Mouse (Mus musculus) kidney, adult 9 months (tissue): ENCODE measurements around the gene Scn9a.
A peak's percentile ranks its signal among the peaks of the same experiment; 100 is the strongest.

ENCODE experiments used
- DNase-seq: peaks from one replicate; pipeline ENCODE4 v3.0.0; 2022

Gene Scn9a

DNA sequence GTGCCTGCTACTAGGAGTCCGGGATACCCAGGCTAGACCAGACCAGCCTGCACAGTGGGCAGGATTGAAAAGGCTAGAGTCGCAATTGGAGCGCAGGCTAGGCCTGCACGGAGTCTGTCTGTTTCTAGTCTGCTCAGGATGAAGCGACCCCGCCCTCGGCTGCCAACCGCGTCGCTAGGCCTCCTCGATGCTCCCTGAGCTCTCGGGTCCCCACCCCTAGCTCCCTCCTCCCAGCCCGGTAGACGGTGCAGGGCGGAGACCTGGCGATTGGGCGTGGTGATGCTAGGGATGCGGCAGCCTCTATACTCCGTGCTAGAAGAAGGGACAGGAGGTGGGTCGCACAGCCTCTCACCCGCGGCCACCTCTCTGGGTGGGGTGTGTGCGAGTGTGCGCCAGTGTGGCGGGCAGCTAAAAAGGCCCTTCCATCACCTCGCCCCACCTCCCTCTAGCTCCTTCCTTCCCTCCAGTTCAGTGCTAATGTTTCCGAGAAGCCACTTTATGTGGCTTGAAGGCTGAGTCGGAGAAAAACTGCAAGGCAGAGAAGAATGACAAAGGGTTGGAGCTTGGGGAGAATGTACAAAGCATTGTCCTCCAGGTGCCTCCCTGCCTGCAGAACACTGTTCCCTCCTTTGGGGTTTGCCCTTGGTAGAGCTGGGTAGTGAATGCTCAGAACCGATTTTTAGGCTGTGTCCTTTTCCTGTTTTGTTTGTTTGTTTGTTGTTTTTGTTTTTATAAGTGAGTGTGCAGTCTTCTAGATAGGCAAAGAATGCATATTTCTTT is at the start of gene Scn9a:
Gene Scn9a, minus strand, starts transcription at position 383 of the 780 bp plus-strand sequence.
- DNase-seq = no peak

DNA sequence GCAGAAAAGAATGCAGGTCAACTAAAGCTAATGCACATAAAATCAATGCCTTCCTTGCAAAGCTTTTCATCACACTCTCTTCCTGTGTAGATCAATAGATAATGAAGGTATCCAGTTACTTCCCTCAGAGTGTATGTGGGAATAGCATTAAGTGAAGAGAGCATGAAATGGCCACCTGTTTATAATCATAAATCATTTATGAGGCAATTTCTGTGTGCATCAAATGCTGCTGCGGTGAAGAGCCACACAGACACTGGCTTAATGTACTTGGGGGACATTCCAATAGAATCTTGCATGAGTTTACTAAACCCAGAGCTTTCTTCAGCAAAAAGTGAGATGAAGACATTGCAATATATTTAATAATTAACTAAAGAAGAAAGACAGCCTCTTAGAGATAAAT is 27.2 kb upstream of the Scn9a start:
- no peak for DNase-seq

DNA sequence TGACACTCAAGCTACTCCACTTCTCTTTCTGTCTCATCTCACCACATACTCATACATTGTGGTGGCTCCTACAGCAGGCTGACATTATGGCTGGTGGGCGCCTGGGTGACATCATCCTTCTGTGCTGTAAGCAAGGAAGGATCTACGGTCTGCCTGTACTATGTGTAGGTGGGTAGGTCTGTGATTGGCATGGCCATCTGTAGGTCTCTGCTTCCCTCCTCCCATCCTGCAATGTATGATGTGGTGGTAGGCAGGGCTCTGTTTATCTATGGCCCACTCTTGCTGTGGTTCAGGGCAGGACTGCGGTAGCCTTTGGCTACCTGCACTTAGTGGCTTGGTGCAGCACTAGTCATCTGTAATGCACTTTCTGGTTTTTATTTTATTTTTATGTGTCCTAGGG is 21.7 kb upstream of the Scn9a start:
- DNase-seq = no peak

DNA sequence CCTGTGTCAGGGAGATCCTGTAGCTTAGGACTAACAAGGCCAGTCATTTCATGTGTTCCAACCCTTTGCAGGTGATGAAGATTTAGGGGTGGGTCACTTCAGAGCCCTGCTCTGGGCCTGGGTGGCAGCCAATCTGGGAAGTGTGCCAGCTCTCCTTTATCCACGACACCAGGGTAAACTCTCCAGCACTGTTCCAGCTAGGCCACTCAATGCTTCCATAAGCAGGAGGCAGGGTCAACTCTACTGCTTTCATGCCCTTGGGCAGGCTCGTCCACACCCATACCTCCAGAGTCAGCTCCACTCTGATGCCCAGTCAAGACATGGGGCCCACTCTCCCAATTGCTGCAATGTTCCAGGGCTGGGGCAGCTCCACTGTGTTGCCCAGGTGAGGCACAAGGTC is 20.7 kb upstream of the Scn9a start:
- no peak for DNase-seq

DNA sequence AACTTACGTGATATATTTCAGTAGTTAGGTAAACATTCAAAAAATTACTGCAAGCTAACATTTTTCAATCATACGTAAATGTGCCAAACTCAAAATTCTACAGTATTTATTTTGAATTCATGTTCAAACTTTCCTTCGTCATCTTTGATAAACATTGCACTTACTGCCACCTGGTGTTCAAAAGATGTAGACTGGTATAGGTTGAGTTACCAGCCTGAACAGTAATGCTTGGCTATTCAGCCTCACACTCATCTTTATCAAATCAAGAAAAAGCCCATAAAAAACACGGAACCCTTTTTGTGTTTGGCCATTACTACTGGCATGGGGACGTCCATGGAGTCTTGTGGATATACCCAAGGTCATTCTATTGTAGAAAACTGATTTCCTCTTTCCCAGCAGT is 9.6 kb upstream of the Scn9a start:
- peak; percentile 59 for DNase-seq

DNA sequence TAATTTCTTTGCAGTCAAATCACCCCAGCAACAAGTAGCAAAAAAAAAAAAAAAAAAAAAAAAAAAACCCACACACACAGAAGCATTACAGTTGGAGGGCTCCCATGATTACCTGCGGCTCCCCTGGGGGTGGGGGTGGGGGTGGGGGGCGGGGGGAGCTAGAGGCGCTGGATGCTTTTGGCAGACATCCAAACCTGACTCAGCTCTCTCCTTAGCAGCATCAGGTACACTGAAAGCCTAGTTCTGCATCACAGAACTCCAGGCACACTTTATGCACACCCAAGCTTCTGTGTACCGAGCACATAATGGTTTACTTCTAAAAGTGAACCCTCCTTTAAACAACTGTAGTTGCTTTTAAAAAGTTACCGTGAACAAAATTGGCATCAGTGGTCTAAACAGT is 2.0 kb downstream of the Scn9a start:
- no peak for DNase-seq

DNA sequence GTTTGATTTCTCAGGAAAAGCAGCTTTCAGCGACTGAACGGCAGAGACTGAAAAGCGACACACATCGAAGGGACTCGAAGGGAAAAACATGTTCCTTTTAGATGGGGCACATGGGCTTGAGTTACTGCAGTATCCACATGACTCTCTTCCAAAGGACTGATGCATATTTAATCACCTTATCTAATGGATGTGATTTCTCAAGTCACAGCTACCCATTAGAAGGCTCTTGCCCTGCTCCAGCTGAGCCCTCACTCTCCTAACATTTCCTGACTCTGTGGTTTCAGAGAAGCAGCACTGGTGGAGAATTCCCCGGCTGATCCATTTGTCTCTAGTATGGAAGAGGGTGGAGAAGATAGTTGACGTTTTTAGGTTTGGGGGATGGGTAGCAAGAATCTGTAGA is 23.7 kb downstream of the Scn9a start:
- DNase-seq = no peak

DNA sequence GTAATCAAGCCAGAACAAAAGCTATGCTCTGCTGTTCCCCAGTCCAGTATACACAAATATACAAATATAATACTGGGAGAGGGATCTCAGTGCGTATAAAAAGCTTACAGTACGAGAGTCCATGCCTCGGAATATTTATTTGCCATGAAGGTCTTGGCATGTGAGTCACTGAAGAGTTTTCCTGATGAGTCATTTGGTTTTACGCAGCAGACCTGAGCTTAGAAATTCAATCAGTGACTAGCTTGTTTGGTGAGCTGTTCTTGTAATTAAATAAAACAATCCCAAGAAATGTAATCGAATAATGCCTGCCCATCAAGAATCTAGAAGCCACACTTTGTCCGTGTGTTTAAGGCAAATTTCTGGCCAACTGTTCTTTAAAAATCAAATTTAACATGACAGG is 37.4 kb downstream of the Scn9a start:
- DNase-seq = no peak

DNA sequence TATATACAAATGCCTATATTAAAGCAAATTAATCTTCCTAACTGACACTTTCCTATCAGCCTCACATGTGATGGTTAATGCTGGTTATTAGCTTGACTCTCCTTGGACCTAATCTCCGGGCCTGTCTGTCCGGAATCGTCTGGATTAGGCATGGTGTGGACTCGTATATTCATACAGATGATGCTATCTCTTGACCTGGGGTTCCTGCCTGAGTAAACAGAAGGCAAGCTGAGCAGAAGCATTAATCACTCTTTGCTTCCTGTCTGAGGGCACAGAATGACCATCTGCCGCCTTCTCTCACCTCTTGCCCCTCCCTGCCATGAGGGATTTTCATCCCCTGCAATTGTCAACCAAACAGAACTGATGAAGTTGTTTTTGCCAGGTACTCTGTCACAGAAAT is 38.6 kb downstream of the Scn9a start:
- DNase-seq = no peak

DNA sequence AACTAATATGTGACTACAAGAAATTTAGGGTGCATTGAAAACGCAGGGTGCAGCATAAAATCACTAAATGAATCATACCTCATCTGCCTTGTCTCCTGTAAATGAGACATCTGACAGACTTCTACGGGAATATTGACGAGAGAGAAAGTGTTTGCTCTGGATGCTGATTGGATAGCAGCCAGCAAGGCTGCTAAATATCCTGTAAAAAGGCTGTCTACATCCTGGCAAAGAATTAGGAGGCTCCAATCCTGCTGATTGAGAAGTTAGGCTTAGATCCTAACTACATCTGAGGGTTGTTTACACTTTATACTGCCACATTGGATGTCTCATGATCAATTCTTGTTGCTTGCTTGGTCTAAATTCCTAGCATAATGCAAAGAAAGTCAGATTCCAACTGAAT is 44.6 kb downstream of the Scn9a start:
- DNase-seq = no peak

DNA sequence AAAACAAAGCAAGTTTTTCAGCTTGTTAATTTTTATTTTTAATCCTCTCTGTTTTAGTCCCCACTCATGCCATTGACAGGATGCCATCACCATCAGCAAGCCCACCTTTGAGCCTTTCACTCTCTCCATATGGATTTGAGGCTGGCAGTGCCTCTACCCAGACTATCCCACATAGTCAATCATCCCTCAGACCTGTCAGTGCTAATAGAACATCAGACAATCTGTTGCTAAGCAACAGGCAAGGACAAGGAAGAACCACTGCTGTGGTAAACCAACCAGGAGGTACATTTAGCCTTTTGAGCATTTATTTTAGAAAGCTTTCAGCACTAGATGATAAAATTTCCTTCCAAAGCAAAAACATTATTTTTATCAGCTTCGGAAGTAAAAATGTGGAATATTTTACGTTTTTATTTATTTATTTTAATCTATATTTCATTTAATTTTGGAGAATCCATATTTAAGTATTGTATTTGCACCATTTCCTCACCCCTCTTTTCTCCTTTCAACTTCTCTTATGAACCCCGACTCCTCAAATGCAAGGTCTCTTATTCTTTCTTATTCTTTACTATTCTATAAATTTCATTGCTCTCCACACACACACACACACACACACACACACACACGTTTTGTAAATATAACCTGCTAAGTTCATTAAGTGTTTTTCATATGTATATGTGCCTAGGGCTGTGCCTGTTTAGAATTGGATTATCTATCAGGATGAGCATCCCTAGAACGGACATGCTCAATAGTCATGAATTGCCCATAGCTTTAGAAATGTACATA is 54.5 kb downstream of the Scn9a start:
- DNase-seq = no peak

DNA sequence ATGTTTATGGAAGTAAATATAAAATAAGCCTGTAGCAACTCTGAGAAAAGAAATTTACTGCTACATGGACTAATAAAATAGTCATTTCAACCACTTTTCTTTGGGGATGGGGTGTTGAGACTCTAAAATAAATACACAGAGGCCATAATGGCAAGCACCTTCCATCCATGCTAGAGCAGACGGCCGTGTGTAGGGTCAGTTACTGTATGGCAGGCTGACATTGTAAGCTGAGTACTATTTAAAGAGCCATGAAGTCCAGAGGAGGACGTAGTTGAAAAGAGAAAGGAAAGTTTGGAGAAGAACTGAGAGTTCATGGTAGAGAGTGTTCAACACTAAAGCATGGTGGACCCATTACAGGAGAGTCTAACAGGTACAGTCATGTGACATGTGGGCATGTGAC is 86.5 kb downstream of the Scn9a start:
- DNase-seq = no peak

DNA sequence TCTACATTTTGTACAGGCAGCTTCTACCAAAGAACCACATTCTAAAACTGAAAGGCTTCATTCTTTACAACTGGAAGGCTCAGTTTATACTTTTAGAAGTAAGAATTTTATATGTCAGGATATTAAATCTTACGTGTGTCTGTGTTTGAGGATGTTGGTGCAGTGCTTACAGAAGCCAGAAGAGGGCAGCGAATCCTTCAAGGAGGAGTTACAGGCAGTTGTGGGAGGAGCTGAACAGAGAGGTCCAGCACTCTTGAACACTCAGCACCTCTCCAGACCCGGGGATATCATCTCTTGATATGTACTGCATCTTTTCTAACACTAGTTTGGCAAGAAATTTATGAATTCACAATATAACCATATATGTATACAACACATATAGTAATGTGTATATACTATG is 114.8 kb downstream of the Scn9a start:
- peak; percentile 18 for DNase-seq

DNA sequence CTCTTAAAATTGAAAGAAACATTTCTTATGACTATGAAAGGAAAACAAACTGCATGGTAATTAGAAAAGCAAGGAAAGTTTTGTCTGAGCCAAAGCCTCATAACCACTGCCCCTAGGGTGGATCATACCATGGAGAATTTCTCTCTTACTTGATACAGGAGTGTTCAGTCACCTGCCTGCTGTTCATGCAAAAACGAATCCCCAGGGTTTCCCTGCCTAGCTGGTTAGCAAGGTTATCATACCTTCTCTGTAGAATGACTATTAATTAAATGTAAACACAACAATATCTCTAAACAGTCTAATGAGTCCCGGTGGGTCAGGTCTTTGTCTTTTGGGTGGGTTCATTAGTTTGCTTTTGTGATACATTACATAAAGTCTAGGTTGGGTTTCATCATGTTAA is 123.3 kb downstream of the Scn9a start:
- no peak for DNase-seq

DNA sequence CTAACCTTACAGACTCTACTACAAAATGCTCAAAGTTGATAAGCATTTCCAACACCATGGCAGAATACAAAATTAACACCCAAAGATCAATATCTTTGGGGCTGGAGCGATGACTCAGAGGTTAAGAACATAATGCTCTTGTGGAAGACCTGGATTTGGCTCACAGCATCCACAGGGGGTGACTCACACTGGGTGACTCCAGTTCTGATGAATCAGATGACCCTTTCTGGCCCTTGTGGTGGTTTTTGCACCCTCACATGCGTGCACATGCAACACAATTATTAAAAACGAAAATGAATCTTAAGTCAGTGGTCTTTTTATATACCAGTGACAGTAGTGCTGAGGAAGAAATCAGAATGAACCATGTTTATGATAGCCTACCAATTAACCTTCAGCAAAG is 126.7 kb downstream of the Scn9a start:
- no peak for DNase-seq

DNA sequence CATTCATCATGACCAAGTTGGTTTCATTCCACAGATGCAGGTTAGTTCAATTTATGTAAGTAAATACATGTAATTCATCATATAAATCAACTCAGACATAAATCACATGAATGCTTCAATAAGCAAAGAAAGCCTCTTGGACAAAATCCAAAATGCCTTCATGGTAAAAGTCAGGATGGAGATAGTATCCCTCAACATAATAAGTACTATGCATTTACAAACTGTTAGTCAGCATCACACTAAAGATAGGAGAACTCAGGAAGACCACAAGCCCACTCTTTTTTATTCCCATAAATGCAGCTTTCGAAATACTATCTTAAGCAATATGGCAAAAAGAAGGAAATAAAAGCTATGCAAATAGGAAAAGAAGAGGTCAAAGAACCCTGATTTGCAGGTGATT is 127.1 kb downstream of the Scn9a start:
- no peak for DNase-seq

DNA sequence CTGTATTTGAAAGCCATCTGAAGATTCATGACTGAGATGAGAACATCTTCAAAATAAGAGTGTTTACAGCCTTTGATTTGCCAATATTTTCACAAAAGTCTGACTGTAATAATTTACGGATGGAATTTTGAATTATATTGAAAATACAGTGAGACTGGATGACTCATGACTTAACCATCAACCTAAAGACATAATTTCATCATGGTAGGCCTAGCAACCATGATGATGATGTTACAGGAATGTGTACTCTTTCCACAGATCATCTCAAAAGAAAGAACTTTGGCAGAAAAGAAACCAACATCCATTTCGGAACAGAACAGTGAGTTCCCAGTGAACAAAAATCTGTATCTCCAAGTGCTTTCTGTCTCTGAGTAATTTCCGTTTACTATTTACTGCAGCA is 132.6 kb downstream of the Scn9a start:
- DNase-seq = no peak

DNA sequence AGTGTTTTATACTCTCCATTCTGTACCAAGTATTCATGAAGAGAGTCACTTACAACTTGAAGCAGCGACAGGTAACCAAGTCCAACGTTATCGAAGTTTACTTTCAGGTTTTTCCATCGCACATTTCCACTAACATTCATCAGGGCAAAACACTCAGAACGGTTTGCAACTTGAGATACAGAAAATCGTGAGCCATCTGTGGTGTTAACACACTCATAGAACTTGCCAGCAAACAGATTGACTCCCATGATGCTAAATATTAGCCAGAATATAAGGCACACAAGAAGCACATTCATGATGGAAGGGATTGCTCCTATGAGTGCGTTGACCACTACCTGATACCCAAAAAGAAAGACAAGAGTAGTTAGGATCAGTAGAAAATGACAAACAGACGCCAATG is 140.2 kb downstream of the Scn9a start:
- no peak for DNase-seq

DNA sequence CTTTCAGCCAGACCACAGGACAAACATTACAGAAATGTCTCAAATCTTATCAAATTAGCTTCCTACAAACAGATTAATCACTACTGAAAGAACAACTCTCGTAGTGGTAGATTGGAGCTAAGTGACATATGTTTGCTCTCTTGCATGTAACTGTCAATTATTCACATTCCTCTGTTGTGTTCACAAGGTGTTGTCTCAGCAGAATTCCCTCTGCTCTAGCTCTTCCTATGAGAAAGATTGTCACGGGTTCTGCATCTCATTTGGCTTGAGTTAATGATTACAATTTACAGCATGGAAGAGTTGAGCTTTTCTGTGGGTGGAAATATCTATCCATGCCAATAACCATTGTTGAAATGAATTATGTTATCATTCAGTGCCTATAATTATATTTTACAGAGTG is 156.4 kb downstream of the Scn9a start:
- peak; percentile 17 for DNase-seq

DNA sequence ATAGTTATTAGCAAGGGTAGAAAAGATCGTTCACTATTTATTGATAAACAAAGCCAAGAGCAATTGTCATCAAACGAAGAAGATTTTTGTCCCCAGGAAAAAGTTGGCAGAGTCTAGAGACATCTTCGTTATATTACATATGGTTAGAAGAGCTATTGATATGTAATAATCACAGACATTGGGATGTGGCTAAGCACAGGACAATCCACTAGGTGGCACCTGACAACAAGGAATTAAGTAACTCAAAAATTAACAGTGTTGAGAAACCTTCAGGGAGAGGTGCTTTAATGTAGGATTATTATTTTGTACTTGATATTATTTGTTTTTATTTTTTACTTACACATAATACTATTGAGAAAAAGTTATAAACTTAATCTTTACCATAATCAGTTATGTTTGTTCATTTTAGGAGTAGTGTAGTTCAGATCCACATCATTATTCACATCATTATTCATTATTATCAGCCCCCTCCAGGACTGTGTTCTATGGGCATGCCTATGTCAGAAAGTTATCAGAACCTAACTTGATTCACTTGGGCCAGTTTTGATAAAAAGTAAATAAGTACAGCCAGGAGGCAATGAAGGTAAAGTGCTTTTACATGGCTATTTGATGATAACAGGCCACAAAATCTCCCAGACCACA is 161.5 kb downstream of the Scn9a start:
- peak; percentile 35 for DNase-seq

DNA sequence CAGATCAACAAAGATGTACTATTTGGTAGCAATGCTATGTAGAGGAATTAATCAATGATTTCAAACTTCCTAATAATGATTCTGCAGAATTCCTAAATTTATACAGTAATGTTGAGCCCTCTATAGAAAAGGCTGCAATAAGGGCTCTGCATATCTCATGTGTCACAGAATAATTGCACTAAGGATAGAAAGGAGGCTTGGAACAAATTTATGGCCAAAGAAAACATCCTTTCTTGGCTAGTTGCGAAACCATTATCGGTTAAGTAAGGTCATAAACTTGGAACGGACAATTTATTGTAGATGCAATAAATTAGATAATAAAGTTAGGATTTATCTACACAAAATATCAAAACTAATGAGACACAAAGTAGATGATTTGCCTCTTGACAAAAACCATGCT is 169.3 kb downstream of the Scn9a start:
- DNase-seq = no peak

DNA sequence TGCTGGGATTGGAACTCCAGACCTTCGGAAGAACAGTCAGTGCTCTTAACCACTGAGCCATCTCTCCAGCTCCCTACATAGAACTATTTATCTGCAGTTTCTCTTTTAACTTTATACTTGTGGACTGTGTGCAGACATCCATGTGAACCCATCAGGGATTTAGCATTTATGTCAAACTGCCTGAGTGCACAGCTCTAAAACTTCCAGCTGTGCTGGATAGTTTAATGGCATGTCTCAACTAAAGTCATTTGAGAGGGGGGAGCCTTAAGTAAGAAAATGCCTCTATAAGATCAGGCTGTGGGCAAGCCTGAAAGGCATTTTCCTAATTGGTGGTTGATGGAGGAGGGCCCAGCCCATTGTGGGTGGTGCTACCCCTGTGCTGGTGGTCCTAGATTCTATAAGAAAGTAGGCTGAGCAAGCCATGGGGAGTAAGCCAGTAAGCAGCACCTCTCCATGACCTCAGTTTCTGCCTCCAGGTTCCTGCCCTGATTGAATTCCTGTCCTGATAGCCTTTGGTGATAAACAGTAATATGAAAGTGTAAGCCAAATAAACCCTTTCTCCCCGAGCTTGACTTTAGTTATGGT is 169.8 kb downstream of the Scn9a start:
- DNase-seq = no peak

DNA sequence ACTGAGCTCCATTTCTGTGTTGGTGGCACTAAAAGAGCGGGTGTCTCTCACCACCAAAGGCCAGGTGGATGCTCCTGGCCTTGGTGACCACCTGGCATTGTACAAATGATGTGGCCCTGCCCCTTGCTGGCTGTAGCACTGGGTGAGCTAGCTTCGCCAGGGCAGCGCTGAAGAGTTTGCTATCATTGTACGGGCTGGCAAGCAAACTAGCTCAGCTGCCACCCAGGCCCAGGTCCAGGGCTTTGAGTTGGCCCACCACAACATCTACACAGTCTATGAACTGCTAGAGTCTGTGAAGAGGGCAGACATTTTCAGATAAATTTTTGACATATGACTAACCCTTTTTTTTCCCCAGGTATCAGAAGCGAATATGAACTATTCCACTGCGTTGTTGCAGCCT is 170.8 kb downstream of the Scn9a start:
- no peak for DNase-seq

DNA sequence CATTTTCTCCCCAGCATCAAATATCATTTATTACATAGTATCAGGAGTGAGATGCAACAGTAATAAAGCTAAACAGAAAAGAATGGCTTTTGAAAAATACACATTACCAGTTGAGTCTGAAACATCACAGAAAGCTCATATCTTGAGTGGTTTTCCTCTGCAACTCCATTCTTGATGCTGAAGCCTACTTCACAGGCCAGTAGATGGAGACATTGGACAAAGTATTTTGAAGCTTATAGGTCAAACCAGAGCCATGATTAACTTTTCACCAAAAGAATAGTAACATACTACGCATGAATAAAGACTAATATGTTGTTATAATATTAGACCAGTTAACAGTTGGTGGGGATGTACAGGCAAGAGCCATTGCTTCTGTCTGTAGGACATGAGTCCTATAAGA is 172.3 kb downstream of the Scn9a start:
- no peak for DNase-seq
